Mouse (Mus musculus): ENCODE measurements at regions not wholly inside any gene's neighbourhood (a gene's known extent, or its start where the extent isn't known, plus 50 kb on each side); places are given as distances from the start of the nearest gene placed in this dataset.

- Histone ChIP-seq H3K4me2 (ENCODE audit: low read depth) (no peak overlapping the region), H3K79me2 (ENCODE audit: control insufficient read depth, insufficient read depth) (no peaks in the 10 kb centered on the region), H3ac (ENCODE audit: control insufficient read depth, insufficient read length) (no peak overlapping the region), H3K36me3 (ENCODE audit: control insufficient read depth, insufficient read depth) (no peaks in the 10 kb centered on the region), H3K4me3 (no peak overlapping the region), H3K27me3 (ENCODE audit: control insufficient read depth, insufficient read depth, insufficient read length) (no peaks in the 10 kb centered on the region)
- TF ChIP-seq USF1 (IDR thresholded peaks at IDR 0.05; ENCODE audit: low read depth) = no peak
- TF ChIP-seq SRF (IDR thresholded peaks at IDR 0.05; ENCODE audit: control insufficient read depth, insufficient read length, low read depth) = no peak
- TF ChIP-seq POLR2AphosphoS2 (IDR thresholded peaks at IDR 0.05; ENCODE audit: insufficient read length, low read depth) = no peak
- no peak for TF ChIP-seq E2F4 (IDR thresholded peaks at IDR 0.05; ENCODE audit: insufficient read depth)
- TF ChIP-seq CEBPB (IDR thresholded peaks at IDR 0.05; ENCODE audit: insufficient read depth, poor library complexity, severe bottlenecking) = no peak
- TF ChIP-seq REST (IDR thresholded peaks at IDR 0.05; ENCODE audit: insufficient read depth, insufficient read length) = no peak
- TF ChIP-seq TCF3 (IDR thresholded peaks at IDR 0.05; ENCODE audit: insufficient read length, low read depth) = no peak
Observed at GRCm38 (mm10) chr13:57107956-57108355, 212.2 kb upstream of the Trpc7 start.

GRCm38 (mm10) chr13:57099601-57100000 is 203.8 kb upstream of the Trpc7 start:
- no peaks in the 10 kb centered on the region for H3K79me2 ChIP-seq (ENCODE audit: control insufficient read depth, insufficient read depth)
- no peaks in the 10 kb centered on the region for H3K36me3 ChIP-seq (ENCODE audit: control insufficient read depth, insufficient read depth)
- no peak overlapping the region for H3ac ChIP-seq (ENCODE audit: control insufficient read depth, insufficient read length)
- H3K27me3 ChIP-seq (ENCODE audit: control insufficient read depth, insufficient read depth, insufficient read length) = no peaks in the 10 kb centered on the region
- no peak overlapping the region for H3K4me3 ChIP-seq
- TF ChIP-seq POLR2AphosphoS2 (IDR thresholded peaks at IDR 0.05; ENCODE audit: insufficient read length, low read depth) (no peak), REST (IDR thresholded peaks at IDR 0.05; ENCODE audit: insufficient read depth, insufficient read length) (no peak), SRF (IDR thresholded peaks at IDR 0.05; ENCODE audit: control insufficient read depth, insufficient read length, low read depth) (no peak), CEBPB (IDR thresholded peaks at IDR 0.05; ENCODE audit: insufficient read depth, poor library complexity, severe bottlenecking) (no peak), MYOG (IDR thresholded peaks at IDR 0.05; ENCODE audit: control insufficient read depth in 1 of 3, insufficient read depth in 1 of 3, insufficient read length in 2 of 3, low read depth in 2 of 3) (no peak), USF1 (IDR thresholded peaks at IDR 0.05; ENCODE audit: low read depth) (no peak), POLR2A (IDR thresholded peaks at IDR 0.05; ENCODE audit: insufficient read length, low read depth) (no peak), MYOD1 (IDR thresholded peaks at IDR 0.05; ENCODE audit: control insufficient read depth in 1 of 3, insufficient read length in 2 of 3, low read depth in 2 of 3) (no peak), MAX (IDR thresholded peaks at IDR 0.05; ENCODE audit: low read depth) (no peak), E2F4 (IDR thresholded peaks at IDR 0.05; ENCODE audit: insufficient read depth) (no peak), TCF3 (IDR thresholded peaks at IDR 0.05; ENCODE audit: insufficient read length, low read depth) (no peak), TCF12 (IDR thresholded peaks at IDR 0.05; ENCODE audit: insufficient read depth, poor library complexity, severe bottlenecking) (no peak)
- H3K4me2 ChIP-seq (ENCODE audit: low read depth) = no peak overlapping the region

- no peak for TF ChIP-seq REST (IDR thresholded peaks at IDR 0.05; ENCODE audit: insufficient read depth, insufficient read length)
- Histone ChIP-seq H3K79me2 (ENCODE audit: control insufficient read depth, insufficient read depth) (no peaks in the 10 kb centered on the region), H3K4me2 (ENCODE audit: low read depth) (no peak overlapping the region), H3K4me3 (no peak overlapping the region), H3K27me3 (ENCODE audit: control insufficient read depth, insufficient read depth, insufficient read length) (no peaks in the 10 kb centered on the region), H3K36me3 (ENCODE audit: control insufficient read depth, insufficient read depth) (no peaks in the 10 kb centered on the region), H3ac (ENCODE audit: control insufficient read depth, insufficient read length) (no peak overlapping the region)
Observed at GRCm38 (mm10) chr13:57091886-57092285, 196.1 kb upstream of the Trpc7 start.

GRCm38 (mm10) chr13:57089381-57090075 is 193.7 kb upstream of the Trpc7 start:
- TF ChIP-seq POLR2AphosphoS2 (IDR thresholded peaks at IDR 0.05; ENCODE audit: insufficient read length, low read depth) (no peak), TCF3 (IDR thresholded peaks at IDR 0.05; ENCODE audit: insufficient read length, low read depth) (no peak), MYOD1 (IDR thresholded peaks at IDR 0.05; ENCODE audit: control insufficient read depth in 1 of 3, insufficient read length in 2 of 3, low read depth in 2 of 3) (no peak), CEBPB (IDR thresholded peaks at IDR 0.05; ENCODE audit: insufficient read depth, poor library complexity, severe bottlenecking) (no peak), E2F4 (IDR thresholded peaks at IDR 0.05; ENCODE audit: insufficient read depth) (no peak), REST (IDR thresholded peaks at IDR 0.05; ENCODE audit: insufficient read depth, insufficient read length) (no peak), USF1 (IDR thresholded peaks at IDR 0.05; ENCODE audit: low read depth) (no peak), MYOG (IDR thresholded peaks at IDR 0.05; ENCODE audit: control insufficient read depth in 1 of 3, insufficient read depth in 1 of 3, insufficient read length in 2 of 3, low read depth in 2 of 3) (no peak), TCF12 (IDR thresholded peaks at IDR 0.05; ENCODE audit: insufficient read depth, poor library complexity, severe bottlenecking) (no peak), MAX (IDR thresholded peaks at IDR 0.05; ENCODE audit: low read depth) (no peak), POLR2A (IDR thresholded peaks at IDR 0.05; ENCODE audit: insufficient read length, low read depth) (no peak), SRF (IDR thresholded peaks at IDR 0.05; ENCODE audit: control insufficient read depth, insufficient read length, low read depth) (no peak)
- no peaks in the 10 kb centered on the region for H3K27me3 ChIP-seq (ENCODE audit: control insufficient read depth, insufficient read depth, insufficient read length)
- H3K36me3 ChIP-seq (ENCODE audit: control insufficient read depth, insufficient read depth) = no peaks in the 10 kb centered on the region
- H3ac ChIP-seq (ENCODE audit: control insufficient read depth, insufficient read length) = no peak overlapping the region
- no peaks in the 10 kb centered on the region for H3K79me2 ChIP-seq (ENCODE audit: control insufficient read depth, insufficient read depth)
- H3K4me2 ChIP-seq (ENCODE audit: low read depth) = no peak overlapping the region
- H3K4me3 ChIP-seq = no peak overlapping the region

GRCm38 (mm10) chr13:57087966-57088365 is 192.2 kb upstream of the Trpc7 start:
- no peaks in the 10 kb centered on the region for H3K79me2 ChIP-seq (ENCODE audit: control insufficient read depth, insufficient read depth)
- H3K4me2 ChIP-seq (ENCODE audit: low read depth) = no peak overlapping the region
- no peaks in the 10 kb centered on the region for H3K27me3 ChIP-seq (ENCODE audit: control insufficient read depth, insufficient read depth, insufficient read length)

More at GRCm38 (mm10) chr13:57087966-57088365, 192.2 kb upstream of the Trpc7 start:
- H3K36me3 ChIP-seq (ENCODE audit: control insufficient read depth, insufficient read depth) = no peaks in the 10 kb centered on the region
- H3K4me3 ChIP-seq = no peak overlapping the region
- TF ChIP-seq TCF12 (IDR thresholded peaks at IDR 0.05; ENCODE audit: insufficient read depth, poor library complexity, severe bottlenecking) = no peak
- TF ChIP-seq MYOD1 (IDR thresholded peaks at IDR 0.05; ENCODE audit: control insufficient read depth in 1 of 3, insufficient read length in 2 of 3, low read depth in 2 of 3) = no peak
- TF ChIP-seq REST (IDR thresholded peaks at IDR 0.05; ENCODE audit: insufficient read depth, insufficient read length) = no peak
- TF ChIP-seq MYOG (IDR thresholded peaks at IDR 0.05; ENCODE audit: control insufficient read depth in 1 of 3, insufficient read depth in 1 of 3, insufficient read length in 2 of 3, low read depth in 2 of 3) = no peak
- no peak for TF ChIP-seq TCF3 (IDR thresholded peaks at IDR 0.05; ENCODE audit: insufficient read length, low read depth)
- TF ChIP-seq POLR2AphosphoS2 (IDR thresholded peaks at IDR 0.05; ENCODE audit: insufficient read length, low read depth) = no peak
- no peak for TF ChIP-seq USF1 (IDR thresholded peaks at IDR 0.05; ENCODE audit: low read depth)
- TF ChIP-seq POLR2A (IDR thresholded peaks at IDR 0.05; ENCODE audit: insufficient read length, low read depth) = no peak
- H3ac ChIP-seq (ENCODE audit: control insufficient read depth, insufficient read length) = no peak overlapping the region
